Mouse (Mus musculus): ENCODE data around the gene Nfrkb. TPM values are rescaled to one million over a fixed set of nuclear protein-coding genes. Genes with fewer than 3 reads are reported as not detected.

Nfrkb gene
- polyA plus RNA-seq, 1 experiment, result 19.7 TPM

- 80% methylated on average over 8 of the region's 8 CpGs for WGBS
- no peak for TF ChIP-seq POLR2A (IDR thresholded peaks at IDR 0.05; ENCODE audit: borderline replicate concordance, extremely low read depth, low read depth, low read length)
- no peak for TF ChIP-seq CTCF (IDR thresholded peaks at IDR 0.05; ENCODE audit: insufficient read depth, low read length)
These were observed 20.9 kb upstream of the Nfrkb start for GRCm38 (mm10) chr9:31365086-31365485.

GRCm38 (mm10) chr9:31371740-31372139 lies 14.3 kb upstream of the Nfrkb start:
- Histone ChIP-seq H3K4me3 (replicated peaks; ENCODE audit: extremely low read depth, low read depth, low read length) (no peak overlapping the region), H3K4me1 (ENCODE audit: control insufficient read depth, insufficient read depth, low read length) (no peaks in the 10 kb centered on the region)
- TF ChIP-seq CTCF (IDR thresholded peaks at IDR 0.05; ENCODE audit: insufficient read depth, low read length) (no peak), POLR2A (IDR thresholded peaks at IDR 0.05; ENCODE audit: borderline replicate concordance, extremely low read depth, low read depth, low read length) (no peak)
- DNase-seq, result no peak
- 93% methylated on average over 3 of the region's 3 CpGs for WGBS

More at GRCm38 (mm10) chr9:31365086-31365485, 20.9 kb upstream of the Nfrkb start:
- no peak for DNase-seq
- Histone ChIP-seq H3K4me3 (replicated peaks; ENCODE audit: extremely low read depth, low read depth, low read length) (no peak overlapping the region), H3K4me1 (ENCODE audit: control insufficient read depth, insufficient read depth, low read length) (no peaks in the 10 kb centered on the region)

- Histone ChIP-seq H3K4me1 (ENCODE audit: control insufficient read depth, insufficient read depth, low read length) (peaks cover 2% of the 10 kb centered on the region; the same call in 1 of the 2 replicates), H3K4me3 (replicated peaks; ENCODE audit: extremely low read depth, low read depth, low read length) (no peak overlapping the region)
- no peak for DNase-seq
- no peak for TF ChIP-seq POLR2A (IDR thresholded peaks at IDR 0.05; ENCODE audit: borderline replicate concordance, extremely low read depth, low read depth, low read length)
- TF ChIP-seq CTCF (IDR thresholded peaks at IDR 0.05; ENCODE audit: insufficient read depth, low read length), result no peak
These were observed 9.3 kb upstream of the Nfrkb start for GRCm38 (mm10) chr9:31376661-31377060.

GRCm38 (mm10) chr9:31384786-31385499 lies 1.0 kb upstream of the Nfrkb start:
- peaks cover 6% of the 10 kb centered on the region for H3K4me1 ChIP-seq (ENCODE audit: control insufficient read depth, insufficient read depth, low read length)
- no peak overlapping the region for H3K4me3 ChIP-seq (replicated peaks; ENCODE audit: extremely low read depth, low read depth, low read length)
- no peak for DNase-seq
- no peak for TF ChIP-seq POLR2A (IDR thresholded peaks at IDR 0.05; ENCODE audit: borderline replicate concordance, extremely low read depth, low read depth, low read length)
- no peak for TF ChIP-seq CTCF (IDR thresholded peaks at IDR 0.05; ENCODE audit: insufficient read depth, low read length)
- 71% methylated on average over 17 of the region's 17 CpGs for WGBS

- WGBS, result 16% methylated on average over 4 of the region's 4 CpGs
- no peak for TF ChIP-seq POLR2A (IDR thresholded peaks at IDR 0.05; ENCODE audit: borderline replicate concordance, extremely low read depth, low read depth, low read length)
- Histone ChIP-seq H3K4me1 (ENCODE audit: control insufficient read depth, insufficient read depth, low read length) (peaks cover 6% of the 10 kb centered on the region), H3K4me3 (replicated peaks; ENCODE audit: extremely low read depth, low read depth, low read length) (peak overlapping the region; percentile 98)
- peak; percentile 22 for DNase-seq
These were observed 507 bp upstream of the Nfrkb start for GRCm38 (mm10) chr9:31385500-31385869.

- peak overlapping the region; percentile 98 for H3K4me3 ChIP-seq (replicated peaks; ENCODE audit: extremely low read depth, low read depth, low read length)
- 7% methylated on average over 44 of the region's 44 CpGs for WGBS
- DNase-seq, result no peak
- H3K4me1 ChIP-seq (ENCODE audit: control insufficient read depth, insufficient read depth, low read length), result peaks cover 6% of the 10 kb centered on the region
- TF ChIP-seq POLR2A (IDR thresholded peaks at IDR 0.05; ENCODE audit: borderline replicate concordance, extremely low read depth, low read depth, low read length) (no peak), CTCF (IDR thresholded peaks at IDR 0.05; ENCODE audit: insufficient read depth, low read length) (no peak)
These were observed 582 bp downstream of the Nfrkb start for GRCm38 (mm10) chr9:31386368-31387180.

GRCm38 (mm10) chr9:31387206-31387605 lies 1.2 kb downstream of the Nfrkb start:
- WGBS, result 85% methylated on average over 5 of the region's 5 CpGs
- DNase-seq, result no peak
- no peak overlapping the region for H3K4me3 ChIP-seq (replicated peaks; ENCODE audit: extremely low read depth, low read depth, low read length)
- TF ChIP-seq POLR2A (IDR thresholded peaks at IDR 0.05; ENCODE audit: borderline replicate concordance, extremely low read depth, low read depth, low read length) (no peak), CTCF (IDR thresholded peaks at IDR 0.05; ENCODE audit: insufficient read depth, low read length) (no peak)
- H3K4me1 ChIP-seq (ENCODE audit: control insufficient read depth, insufficient read depth, low read length), result peaks cover 6% of the 10 kb centered on the region

GRCm38 (mm10) chr9:31400441-31400840 lies 14.4 kb downstream of the Nfrkb start:
- DNase-seq, result peak; percentile 69
- H3K4me3 ChIP-seq (replicated peaks; ENCODE audit: extremely low read depth, low read depth, low read length), result no peak overlapping the region
- TF ChIP-seq CTCF (IDR thresholded peaks at IDR 0.05; ENCODE audit: insufficient read depth, low read length) (peak; percentile 83), POLR2A (IDR thresholded peaks at IDR 0.05; ENCODE audit: borderline replicate concordance, extremely low read depth, low read depth, low read length) (no peak)
- H3K4me1 ChIP-seq (ENCODE audit: control insufficient read depth, insufficient read depth, low read length), result no peaks in the 10 kb centered on the region
- WGBS, result 49% methylated on average over 4 of the region's 4 CpGs

- Histone ChIP-seq H3K4me3 (replicated peaks; ENCODE audit: extremely low read depth, low read depth, low read length) (no peak overlapping the region), H3K4me1 (ENCODE audit: control insufficient read depth, insufficient read depth, low read length) (no peaks in the 10 kb centered on the region)
- TF ChIP-seq POLR2A (IDR thresholded peaks at IDR 0.05; ENCODE audit: borderline replicate concordance, extremely low read depth, low read depth, low read length) (no peak), CTCF (IDR thresholded peaks at IDR 0.05; ENCODE audit: insufficient read depth, low read length) (no peak)
- WGBS, result 85% methylated on average over 2 of the region's 2 CpGs
- no peak for DNase-seq
These were observed 18.3 kb downstream of the Nfrkb start for GRCm38 (mm10) chr9:31404311-31404710.

- TF ChIP-seq CTCF (IDR thresholded peaks at IDR 0.05; ENCODE audit: insufficient read depth, low read length) (peak; percentile 68), POLR2A (IDR thresholded peaks at IDR 0.05; ENCODE audit: borderline replicate concordance, extremely low read depth, low read depth, low read length) (no peak)
- no peaks in the 10 kb centered on the region for H3K4me1 ChIP-seq (ENCODE audit: control insufficient read depth, insufficient read depth, low read length)
- no peak for DNase-seq
- WGBS, result 59% methylated on average over 6 of the region's 6 CpGs
- H3K4me3 ChIP-seq (replicated peaks; ENCODE audit: extremely low read depth, low read depth, low read length), result no peak overlapping the region
These were observed 19.2 kb downstream of the Nfrkb start for GRCm38 (mm10) chr9:31405217-31405616.
